Mouse (Mus musculus) embryonic facial prominence, embryonic 14.5 days (tissue): Measurements from ENCODE around the gene Yy1. TPM values are rescaled to one million over a fixed set of nuclear protein-coding genes. Genes with fewer than 3 reads are reported as not detected.
"Not testable (repeated sequence)": the region's sequence is repeated elsewhere in the genome, so short reads cannot be mapped to it uniquely, and the experiment has no call there.

Experiments
- ATAC-seq: fragments of 200-750 bp; cut with Nextera tagmentation; 2 replicates; pipeline ENCODE4 v1.8.0; 2017; ENCODE audit warnings: low read depth, moderate number of reproducible peaks, moderate TSS enrichment
- DNase-seq: peaks from one replicate; pipeline ENCODE4 v3.0.0-alpha.2; 2015; ENCODE audit warnings: low spot score
- H3K27ac ChIP-seq: fragments of 300-500 bp; sonication (generic); replicated peaks from 2 replicates; pipeline ENCODE4 v1.5.1; 2014; ENCODE audit warnings: low read depth, mild to moderate bottlenecking, low read length, moderate library complexity
- H3K27me3 ChIP-seq: fragments of 300-500 bp; sonication (generic); replicated peaks from 2 replicates; pipeline ENCODE4 v1.6.1; 2014; ENCODE audit warnings: low read length; ENCODE audit not compliant: control insufficient read depth, insufficient read depth
- H3K36me3 ChIP-seq: fragments of 300-500 bp; sonication (generic); 2 replicates; pipeline ENCODE4 v1.6.1; 2014; ENCODE audit warnings: low read length, mixed read lengths; ENCODE audit not compliant: control insufficient read depth, insufficient read depth
- H3K4me1 ChIP-seq: fragments of 300-500 bp; sonication (generic); 2 replicates; pipeline ENCODE4 v1.6.1; 2014; ENCODE audit warnings: antibody characterized with exemption, low read length; ENCODE audit not compliant: control insufficient read depth, insufficient read depth
- H3K4me2 ChIP-seq: fragments of 300-500 bp; sonication (generic); 2 replicates; pipeline ENCODE4 v1.6.1; 2014; ENCODE audit warnings: low read depth, mild to moderate bottlenecking, low read length, moderate library complexity, mixed read lengths
- H3K4me3 ChIP-seq: fragments of 300-500 bp; sonication (generic); 2 replicates; pipeline ENCODE4 v1.5.1; 2014; ENCODE audit warnings: low read depth, mild to moderate bottlenecking, low read length
- H3K9ac ChIP-seq: fragments of 300-500 bp; sonication (generic); 2 replicates; pipeline ENCODE4 v1.6.1; 2014; ENCODE audit warnings: low read depth, mild to moderate bottlenecking, low read length, moderate library complexity, mixed read lengths
- H3K9me3 ChIP-seq: fragments of 300-500 bp; sonication (generic); 2 replicates; pipeline ENCODE4 v1.6.1; 2016; ENCODE audit warnings: low read length; ENCODE audit not compliant: control insufficient read depth
- WGBS: fragments of 180-500 bp; shearing (Covaris S2); extraction: QIAGEN DNeasy Blood & Tissue Kit; methylation state at CpG from one replicate; pipeline ENCODE4 v1.1.7; 2014; 5-methylcytosine and 5-hydroxymethylcytosine counted together
- polyA plus RNA-seq: library from polyadenylated mRNA; unstranded; fragments of >200 nt; fragmentation: Nextera tagmentation; extraction: Ambion mirVana; gene quantifications from 2 replicates; pipeline ENCODE4 v1.2.1, GENCODE M21; 2014

The Yy1 gene
- polyA plus RNA-seq, 1 experiment from 2014 or later = 20.3 TPM

GRCm38 (mm10) chr12:108834337-108834736 lies 41.6 kb downstream of the Yy1 start:
- H3K4me3 ChIP-seq = no peak overlapping the region; the same call in 1 of the 2 replicates
- DNase-seq (no peak), ATAC-seq (no peak)
- H3K4me2 ChIP-seq = peak overlapping the region; percentile 82
- peaks cover 19% of the 10 kb centered on the region for H3K4me1 ChIP-seq
- H3K9me3 ChIP-seq = no peaks in the 10 kb centered on the region
- no peak overlapping the region for H3K27ac ChIP-seq
- no peaks in the 10 kb centered on the region for H3K27me3 ChIP-seq
- peaks cover 8% of the 10 kb centered on the region; the same call in 1 of the 2 replicates for H3K36me3 ChIP-seq
- 83% methylated on average over 3 of the region's 3 CpGs for WGBS
- no peak overlapping the region for H3K9ac ChIP-seq

- no peak for ATAC-seq
- Histone ChIP-seq H3K9ac (peak overlapping the region; percentile 82), H3K27ac (no peak overlapping the region), H3K36me3 (peaks cover 12% of the 10 kb centered on the region), H3K4me3 (peak overlapping the region; percentile 79), H3K4me1 (peaks cover 19% of the 10 kb centered on the region), H3K9me3 (no peaks in the 10 kb centered on the region), H3K4me2 (peak overlapping the region; percentile 82), H3K27me3 (no peaks in the 10 kb centered on the region)
- DNase-seq = no peak
- WGBS = 35% methylated on average over 5 of the region's 5 CpGs
Observed at GRCm38 (mm10) chr12:108834786-108835185, 42.0 kb downstream of the Yy1 start.

DNA sequence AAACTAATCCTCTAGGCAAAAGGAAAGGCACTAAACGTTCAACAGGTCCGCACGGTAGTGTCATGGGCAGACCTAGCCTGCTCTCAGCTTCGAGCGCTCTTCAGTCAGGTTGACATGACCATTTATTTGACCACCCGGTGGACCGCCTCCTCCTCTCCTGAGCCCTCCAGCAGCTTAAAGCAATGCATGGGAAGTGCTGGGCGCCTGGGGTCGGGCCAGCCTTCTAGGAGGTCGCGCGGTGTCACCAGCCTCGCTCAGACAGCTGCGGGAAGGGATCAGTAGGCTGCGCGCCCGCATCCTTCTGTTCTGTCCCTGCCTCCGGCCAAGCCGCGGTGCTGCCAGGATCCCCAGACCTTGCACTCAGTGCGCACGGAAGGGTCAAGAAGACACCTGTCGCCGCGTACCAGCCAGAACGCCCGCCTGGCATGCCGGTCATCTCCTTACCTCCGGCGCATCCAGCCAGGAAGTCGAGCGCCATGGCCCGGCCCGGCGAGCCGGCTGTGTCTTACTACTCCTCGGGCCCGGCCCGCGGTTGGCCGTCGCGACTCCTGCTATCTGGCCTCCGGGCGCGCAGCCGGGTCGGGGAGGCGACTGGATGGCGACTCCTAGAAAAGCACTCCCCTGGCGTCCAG lies 42.6 kb downstream of the Yy1 start:
- Histone ChIP-seq H3K27ac (0 out of 2 replicates have a peak overlapping the region, but pooled peaks have one; percentile 11), H3K4me1 (peaks cover 19% of the 10 kb centered on the region), H3K9ac (peak overlapping the region; percentile 82), H3K36me3 (peaks cover 13% of the 10 kb centered on the region), H3K4me3 (peak overlapping the region; percentile 79), H3K27me3 (no peaks in the 10 kb centered on the region), H3K4me2 (peak overlapping the region; percentile 82), H3K9me3 (no peaks in the 10 kb centered on the region)
- DNase-seq (no peak), ATAC-seq (peak; percentile 14; the same call in 1 of the 2 replicates)
- WGBS = 2% methylated on average over 23 of the region's 51 CpGs

DNA sequence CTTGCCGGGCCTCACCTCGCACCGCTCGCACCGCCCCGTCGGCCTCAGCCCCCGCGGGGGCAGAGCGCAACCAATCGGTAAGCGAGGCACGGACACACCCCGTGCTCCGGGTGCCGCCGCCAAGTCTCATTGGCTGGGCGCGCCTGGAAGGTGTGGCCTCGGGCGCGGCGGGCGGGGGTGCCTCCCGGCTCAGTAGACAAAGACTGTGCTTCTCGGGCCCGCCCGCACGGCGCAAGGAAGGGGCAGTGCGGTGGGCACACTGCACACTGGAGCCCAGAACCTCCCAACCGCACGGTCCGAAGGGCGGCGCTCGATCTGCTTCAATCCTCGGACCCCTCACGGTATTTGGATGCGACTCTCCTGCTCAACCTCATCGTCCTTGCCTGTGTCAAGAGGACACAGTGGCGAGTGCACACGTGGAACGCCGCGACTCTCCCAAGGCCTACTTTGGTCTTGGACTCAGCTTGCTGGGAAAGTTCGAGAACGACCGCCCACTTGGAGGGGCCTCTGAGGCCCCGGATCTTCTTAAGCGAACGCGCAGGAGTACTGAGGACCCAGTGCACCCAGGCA lies 43.2 kb downstream of the Yy1 start, which contains the start of the genes Slc25a29 and Slc25a47:
Slc25a29 (minus strand) TSS at position 44 of the 570 bp plus-strand sequence.
Slc25a47 (plus strand) TSS at position 207 of the 570 bp plus-strand sequence.
- no peaks in the 10 kb centered on the region for H3K9me3 ChIP-seq
- peak; percentile 99 for ATAC-seq
- DNase-seq = peak; percentile 98
- peak within 1 kb of the TSS; percentile 82 for H3K9ac ChIP-seq
- H3K27me3 ChIP-seq = no peaks in the 10 kb centered on the region
- peaks cover 17% of the 10 kb centered on the region for H3K36me3 ChIP-seq
- peak within 1 kb of the TSS; percentile 82 for H3K4me2 ChIP-seq
- peaks cover 19% of the 10 kb centered on the region for H3K4me1 ChIP-seq
- WGBS = under 1% methylated on average over 39 of the region's 53 CpGs
- peak within 1 kb of the TSS; percentile 93 for H3K27ac ChIP-seq
- H3K4me3 ChIP-seq = peak within 1 kb of the TSS; percentile 79

DNA sequence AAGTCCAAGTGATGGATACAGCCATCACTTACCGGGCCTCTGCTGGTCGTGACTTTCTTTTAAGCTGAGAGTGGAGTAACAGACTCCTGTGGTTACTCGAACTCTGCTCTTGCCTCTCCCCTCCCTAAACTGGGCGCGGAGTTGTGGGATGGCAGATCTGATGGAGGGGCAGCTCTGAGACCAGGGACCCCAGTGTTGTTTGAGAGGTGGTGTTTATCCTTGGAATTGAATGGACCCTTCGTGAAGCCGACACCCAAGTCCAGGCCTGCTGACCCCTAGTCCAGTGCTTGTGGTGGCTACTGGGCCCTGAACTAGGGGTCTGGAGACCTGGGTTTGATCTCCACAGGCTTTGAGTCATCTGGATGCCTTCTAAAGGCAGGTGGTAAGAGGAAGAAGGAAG lies 43.9 kb downstream of the Yy1 start:
- Histone ChIP-seq H3K4me3 (peak overlapping the region; percentile 79), H3K9me3 (no peaks in the 10 kb centered on the region), H3K9ac (peak overlapping the region; percentile 82), H3K27me3 (no peaks in the 10 kb centered on the region), H3K27ac (peak overlapping the region; percentile 93), H3K36me3 (peaks cover 25% of the 10 kb centered on the region), H3K4me2 (peak overlapping the region; percentile 82), H3K4me1 (peaks cover 19% of the 10 kb centered on the region)
- whole genome bisulfite sequencing = 40% methylated on average over 5 of the region's 7 CpGs
- no peak for ATAC-seq
- no peak for DNase-seq

DNA sequence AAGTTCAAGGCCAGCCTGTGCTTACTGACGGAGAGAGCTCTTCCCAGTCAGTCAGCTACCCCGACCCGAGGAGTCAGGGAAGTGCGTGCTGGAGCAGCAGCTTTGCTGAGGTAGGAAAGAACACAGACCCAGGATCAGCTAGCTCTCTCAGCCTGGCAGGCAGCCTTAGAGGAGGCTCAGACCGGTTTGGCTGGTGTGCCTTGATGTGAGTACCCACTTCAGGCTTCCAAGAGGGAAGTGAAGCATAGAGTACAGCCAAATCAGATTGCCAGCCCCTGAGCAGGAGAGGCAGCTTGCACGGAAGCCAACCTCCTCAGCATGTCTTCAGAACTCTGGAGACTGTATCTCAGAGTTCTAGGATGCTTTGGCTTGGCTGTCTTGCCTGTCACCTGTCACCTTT lies 48.4 kb downstream of the Yy1 start:
- Histone ChIP-seq H3K36me3 (peaks cover 63% of the 10 kb centered on the region), H3K9ac (no peak overlapping the region), H3K4me2 (no peak overlapping the region), H3K4me3 (no peak overlapping the region), H3K27ac (no peak overlapping the region), H3K27me3 (no peaks in the 10 kb centered on the region), H3K9me3 (no peaks in the 10 kb centered on the region), H3K4me1 (peaks cover 16% of the 10 kb centered on the region)
- DNase-seq (peak; percentile 47), ATAC-seq (peak; percentile 12; the same call in 1 of the 2 replicates)
- WGBS = 86% methylated on average over 6 of the region's 6 CpGs

DNA sequence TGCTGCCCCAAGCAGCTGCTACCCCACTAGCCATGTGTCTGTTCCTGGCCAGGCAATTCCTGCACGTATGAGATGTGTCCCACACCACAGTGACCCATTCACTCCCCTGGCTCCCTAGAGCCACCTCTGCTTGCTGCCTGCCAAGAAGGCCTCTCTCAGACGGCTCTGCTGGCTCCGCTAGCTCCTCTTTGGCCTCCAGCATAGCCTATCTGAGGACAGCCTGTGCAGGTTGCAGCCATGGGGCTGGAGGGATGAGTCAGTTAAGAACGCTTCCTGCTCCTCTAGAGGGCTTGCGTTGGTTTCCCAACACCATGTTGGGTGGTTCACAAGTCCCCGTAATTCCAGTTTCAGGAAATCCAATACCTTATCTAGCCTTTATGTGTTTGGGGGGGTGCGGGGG lies 49.9 kb downstream of the Yy1 start:
- WGBS = 89% methylated on average over 7 of the region's 7 CpGs

GRCm38 (mm10) chr12:108848033-108848432 lies 55.3 kb downstream of the Yy1 start:
- 83% methylated on average over 3 of the region's 3 CpGs for WGBS
- not testable (repeated sequence) for DNase-seq, H3K27me3 ChIP-seq, H3K4me2 ChIP-seq, ATAC-seq, H3K4me3 ChIP-seq, H3K27ac ChIP-seq, H3K4me1 ChIP-seq, H3K9ac ChIP-seq, H3K9me3 ChIP-seq
- H3K36me3 ChIP-seq = peaks cover 25% of the 10 kb centered on the region

More for the DNA sequence above, 49.9 kb downstream of the Yy1 start:
- DNase-seq = no peak
- no peak for ATAC-seq
- Histone ChIP-seq H3K9ac (no peak overlapping the region), H3K4me1 (peaks cover 7% of the 10 kb centered on the region), H3K27ac (no peak overlapping the region), H3K4me3 (no peak overlapping the region), H3K36me3 (peaks cover 63% of the 10 kb centered on the region), H3K27me3 (no peaks in the 10 kb centered on the region), H3K4me2 (no peak overlapping the region), H3K9me3 (no peaks in the 10 kb centered on the region)
